Mouse (Mus musculus) brain, embryonic 14.5 days (tissue): ENCODE data around the gene Ufsp1. TPM values are rescaled to one million over a fixed set of nuclear protein-coding genes. Genes with fewer than 3 reads are reported as not detected.

Experiments
- DNase-seq: peaks from one replicate; pipeline ENCODE4 v3.0.0-alpha.2; 2011; ENCODE audit warnings: low read depth
- CTCF ChIP-seq: fragments of 200-500 bp; IDR thresholded peaks from 2 replicates; pipeline ENCODE4 v1.5.1; 2012; ENCODE audit warnings: inconsistent platforms, mild to moderate bottlenecking, moderate library complexity, borderline replicate concordance; ENCODE audit not compliant: insufficient read depth, insufficient read length; ENCODE audit errors: extremely low read depth
- POLR2A ChIP-seq: fragments of 200-500 bp; IDR thresholded peaks from 2 replicates; pipeline ENCODE4 v1.6.1; 2012; ENCODE audit warnings: mild to moderate bottlenecking, inconsistent platforms, borderline replicate concordance; ENCODE audit not compliant: poor library complexity, insufficient read depth, insufficient read length, severe bottlenecking; ENCODE audit errors: extremely low read depth
- polyA plus RNA-seq: library from polyadenylated mRNA; depleted of rRNA; stranded (reverse); fragments of >200 nt; gene quantifications from 2 replicates; pipeline ENCODE4 v1.2.3, GENCODE M21; 2012; rRNA removed

The Ufsp1 gene
- polyA plus RNA-seq, 1 experiment, result 11.9 TPM

DNA sequence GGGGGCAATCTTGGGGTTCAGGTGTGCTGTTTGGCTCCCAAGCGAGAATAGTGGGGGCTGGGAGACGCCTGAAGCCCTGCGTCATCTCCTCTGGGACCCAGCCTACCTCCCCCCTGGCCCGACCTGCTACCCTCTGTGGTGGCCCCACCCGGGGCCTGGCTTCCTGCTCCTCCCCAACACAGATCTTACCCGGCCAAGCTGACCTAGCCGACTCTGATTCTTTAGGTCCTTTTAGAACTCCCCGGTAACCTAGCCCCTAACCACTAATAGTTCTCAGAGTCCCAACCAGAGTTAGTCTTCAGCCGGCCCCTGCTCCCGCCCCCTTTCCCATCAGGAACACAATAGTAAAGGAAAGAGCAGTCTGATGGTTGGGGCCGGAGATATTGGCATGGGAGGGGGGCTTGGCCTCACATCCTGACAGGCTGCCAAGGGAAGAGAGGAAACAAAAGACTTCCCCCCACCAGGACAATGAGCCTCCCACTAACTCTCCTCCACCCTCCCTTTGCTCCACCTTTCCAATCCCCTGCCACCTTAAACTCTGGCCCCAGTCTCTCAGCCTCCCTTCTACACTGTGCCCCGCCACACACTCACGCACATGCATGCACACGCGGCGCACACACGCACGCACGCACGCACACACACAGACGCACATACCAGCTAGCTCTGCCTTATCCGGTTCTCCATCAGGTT is 45.0 kb downstream of the Ufsp1 start:
- TF ChIP-seq CTCF, result no peak
- no peak for TF ChIP-seq POLR2A
- peak; percentile 77 for DNase-seq

DNA sequence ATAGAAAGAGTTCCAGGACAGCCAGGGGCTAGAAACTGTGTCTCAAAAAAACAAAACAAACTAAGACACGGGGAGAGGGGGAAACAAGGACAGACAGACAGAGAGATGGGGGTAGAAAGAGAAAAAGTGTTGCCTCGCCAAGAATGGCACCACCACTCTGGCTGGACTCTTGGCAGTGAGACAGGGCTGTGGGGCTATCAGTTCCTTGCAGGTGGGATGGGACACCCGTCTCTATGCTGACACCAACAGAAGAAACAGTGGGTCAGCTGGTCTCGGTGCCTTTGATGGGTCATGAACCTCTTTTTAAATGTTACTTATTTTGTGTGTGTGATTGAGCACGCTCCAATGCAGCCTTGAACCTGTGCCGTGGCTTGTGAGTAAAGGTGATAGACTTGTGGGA is 45.8 kb downstream of the Ufsp1 start:
- DNase-seq, result no peak
- TF ChIP-seq POLR2A (no peak), CTCF (no peak)

DNA sequence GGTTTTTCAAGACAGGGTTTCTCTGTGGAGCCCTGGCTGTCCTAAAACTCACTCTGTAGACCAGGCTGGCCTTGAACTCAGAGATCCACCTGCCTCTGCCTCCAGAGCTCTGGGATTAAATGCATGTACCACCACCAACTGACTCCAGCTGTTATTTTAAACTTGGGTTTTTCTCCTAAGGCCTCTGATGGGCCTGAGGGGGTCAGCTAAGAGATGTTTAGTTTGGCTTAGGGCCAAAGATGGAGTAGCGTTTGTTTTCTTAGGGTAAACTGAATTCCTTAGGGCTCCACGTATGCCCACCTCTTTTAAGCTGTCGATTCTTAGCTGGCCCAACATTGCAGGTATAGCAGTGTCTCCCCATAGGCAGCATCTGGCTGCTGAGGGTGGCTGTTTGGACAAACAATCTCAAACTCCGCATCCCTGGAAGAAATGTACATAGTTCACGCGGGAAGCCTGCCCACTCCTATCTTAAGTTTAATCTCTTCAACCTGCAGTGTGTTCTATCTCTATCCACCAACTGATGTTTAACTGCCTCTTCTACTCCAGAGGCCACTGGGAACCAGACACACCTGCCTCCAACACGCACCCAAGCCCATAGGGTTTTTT is 48.1 kb downstream of the Ufsp1 start:
- no peak for TF ChIP-seq POLR2A
- TF ChIP-seq CTCF, result no peak
- DNase-seq, result no peak

DNA sequence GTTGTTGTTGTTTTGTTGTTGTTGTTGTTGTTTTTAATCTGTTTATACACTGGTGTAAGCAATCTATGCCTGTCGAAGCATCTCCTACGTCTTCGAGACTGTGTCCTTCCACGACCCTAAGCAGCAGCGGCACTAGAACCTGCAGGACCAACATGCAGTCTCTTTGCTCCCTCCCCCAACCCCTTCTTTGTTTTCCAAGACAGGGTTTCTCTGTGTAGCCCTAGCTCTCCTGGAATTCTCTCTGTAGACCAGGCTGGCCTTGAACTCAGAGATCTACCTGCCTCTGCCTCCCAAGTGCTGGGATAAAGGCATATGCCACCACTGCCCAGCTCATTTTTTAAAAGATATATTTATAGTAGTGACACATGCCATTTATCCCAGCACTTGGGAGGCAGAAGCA is 49.0 kb downstream of the Ufsp1 start:
- TF ChIP-seq CTCF (no peak), POLR2A (no peak)
- DNase-seq, result no peak

DNA sequence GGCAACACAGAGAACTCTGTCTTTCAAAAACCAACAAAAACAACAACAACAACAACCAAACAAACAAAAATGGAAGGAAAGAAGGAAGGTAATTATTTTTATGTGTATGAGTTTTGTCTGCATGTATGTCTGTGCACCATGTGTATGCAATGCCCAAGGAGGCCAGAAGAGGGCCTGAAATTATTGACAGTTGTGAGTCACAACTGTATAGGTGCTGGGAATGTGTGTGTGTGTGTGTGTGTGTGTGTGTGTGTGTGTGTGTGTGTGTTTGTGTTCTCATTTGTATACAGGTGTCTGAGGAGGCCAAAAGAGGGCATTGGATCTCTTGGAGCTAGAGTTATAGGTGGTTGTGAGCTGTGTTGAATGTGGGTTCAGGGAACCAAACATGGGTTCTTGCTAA is 49.4 kb downstream of the Ufsp1 start:
- no peak for DNase-seq
- TF ChIP-seq POLR2A, result no peak
- TF ChIP-seq CTCF, result no peak

Other genes starting within 250 kb of the Ufsp1 start
- gene Ap1s1, start 248.5 kb upstream of the Ufsp1 start, polyA plus RNA-seq, result 162 and 163 TPM in 2 replicates
- gene Serpine1, start 222.4 kb upstream of the Ufsp1 start, polyA plus RNA-seq, result 2.1 and 2.6 TPM in 2 replicates
- gene Trim56, start 178.4 kb upstream of the Ufsp1 start, polyA plus RNA-seq, result 1.2 and 2.2 TPM in 2 replicates
- 0.05 and 0.08 TPM in 2 replicates for gene Muc3, start 145.3 kb upstream of the Ufsp1 start, polyA plus RNA-seq
- gene Muc3a, start 82.2 kb upstream of the Ufsp1 start, polyA plus RNA-seq, result 0.87 and 1.4 TPM in 2 replicates
- gene Ache, start 7.1 kb upstream of the Ufsp1 start, polyA plus RNA-seq, result 18.8 and 32.5 TPM in 2 replicates
- 211 and 216 TPM in 2 replicates for gene Srrt, start 13.0 kb downstream of the Ufsp1 start, polyA plus RNA-seq
- gene Trip6, start 19.8 kb downstream of the Ufsp1 start, polyA plus RNA-seq, result 25.7 and 33.0 TPM in 2 replicates
- gene Slc12a9, start 39.0 kb downstream of the Ufsp1 start, polyA plus RNA-seq, result 34.0 and 34.8 TPM in 2 replicates
- 15.5 and 18.8 TPM in 2 replicates for gene Ephb4, start 55.5 kb downstream of the Ufsp1 start, polyA plus RNA-seq
- 0.20 and 0.30 TPM in 2 replicates for gene Zan, start 182.4 kb downstream of the Ufsp1 start, polyA plus RNA-seq
- gene Pop7, start 207.9 kb downstream of the Ufsp1 start, polyA plus RNA-seq, result 64.3 and 83.1 TPM in 2 replicates
- gene Gigyf1, start 223.9 kb downstream of the Ufsp1 start, polyA plus RNA-seq, result 56.9 and 57.9 TPM in 2 replicates
- gene Epo, start 238.6 kb downstream of the Ufsp1 start, polyA plus RNA-seq, result not detected in 2 replicates
- 1,055 and 1,401 TPM in 2 replicates for gene Gnb2, start 238.9 kb downstream of the Ufsp1 start, polyA plus RNA-seq